Mouse (Mus musculus): ENCODE measurements around the gene Gm17535. TPM values are rescaled to one million over a fixed set of nuclear protein-coding genes. Genes with fewer than 3 reads are reported as not detected.
A peak's percentile ranks its signal among the peaks of the same experiment; 100 is the strongest.
"Not testable (repeated sequence)": the region's sequence is repeated elsewhere in the genome, so short reads cannot be mapped to it uniquely, and the experiment has no call there.

Gm17535 gene
- polyA plus RNA-seq, 2 experiments, result not detected

GRCm38 (mm10) chr9:3007272-3007671 lies 27.1 kb upstream of the Gm17535 start:
- ATAC-seq (ENCODE audit: insufficient read depth), result 0 out of 2 replicates have a peak, but pooled peaks have one; percentile 32
- WGBS (ENCODE audit: insufficient replicate concordance), result 63% methylated on average over 7 of the region's 9 CpGs
- not testable (repeated sequence) for H3K36me3 ChIP-seq (replicated peaks; ENCODE audit: control insufficient read depth, insufficient read depth, low read depth); H3K9ac ChIP-seq (replicated peaks); H3K4me2 ChIP-seq (ENCODE audit: low read depth); H3K9me3 ChIP-seq (ENCODE audit: control insufficient read depth, low read length); H3K4me1 ChIP-seq (replicated peaks; ENCODE audit: control insufficient read depth in 2 of 2, insufficient read depth in 2 of 2, low read length in 1 of 2); H3K27me3 ChIP-seq (ENCODE audit: control insufficient read depth, insufficient read depth, low read length); H3K4me3 ChIP-seq (ENCODE audit: insufficient read depth in 1 of 2, low read depth in 2 of 2, low read length in 2 of 2); H3K27ac ChIP-seq
- DNase-seq (ENCODE audit: low read depth in 3 of 3, low spot score in 3 of 3), result peak in 2 of 3 experiments; percentile 17 to 28

GRCm38 (mm10) chr9:3009331-3009730 lies 25.1 kb upstream of the Gm17535 start:
- not testable (repeated sequence) for H3K27me3 ChIP-seq (ENCODE audit: control insufficient read depth, insufficient read depth, low read length); DNase-seq (ENCODE audit: low read depth in 3 of 3, low spot score in 3 of 3); H3K9me3 ChIP-seq (ENCODE audit: control insufficient read depth, low read length); H3K36me3 ChIP-seq (replicated peaks; ENCODE audit: control insufficient read depth, insufficient read depth, low read depth); H3K4me1 ChIP-seq (replicated peaks; ENCODE audit: control insufficient read depth in 2 of 2, insufficient read depth in 2 of 2, low read length in 1 of 2); H3K4me3 ChIP-seq (ENCODE audit: insufficient read depth in 1 of 2, low read depth in 2 of 2, low read length in 2 of 2); H3K9ac ChIP-seq (replicated peaks); H3K4me2 ChIP-seq (ENCODE audit: low read depth); ATAC-seq (ENCODE audit: insufficient read depth); H3K27ac ChIP-seq
- WGBS (ENCODE audit: insufficient replicate concordance), result no CpG with 5 or more reads among the region's 5 CpGs

DNA sequence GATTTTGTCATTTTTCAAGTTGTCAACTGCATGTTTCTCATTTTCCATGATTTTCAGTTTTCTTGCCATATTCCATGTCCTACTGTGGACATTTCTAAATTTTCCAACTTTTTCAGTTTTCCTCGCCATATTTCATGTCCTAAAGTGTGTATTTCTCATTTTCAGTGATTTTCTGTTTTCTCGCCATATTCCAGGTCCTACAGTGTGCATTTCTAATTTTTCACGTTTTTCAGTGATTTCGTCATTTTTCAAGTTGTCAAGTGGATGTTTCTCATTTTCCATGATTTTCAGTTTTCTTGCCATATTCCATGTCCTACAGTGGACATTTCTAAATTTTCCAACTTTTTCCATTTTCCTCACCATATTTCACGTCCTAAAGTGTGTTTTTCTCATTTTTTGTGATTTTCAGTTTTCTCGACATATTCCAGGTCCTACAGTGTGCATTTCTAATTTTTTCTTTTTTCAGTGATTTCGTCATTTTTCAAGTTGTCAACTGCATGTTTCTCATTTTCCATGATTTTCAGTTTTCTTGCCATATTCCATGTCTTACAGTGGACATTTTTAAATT lies 22.3 kb upstream of the Gm17535 start:
- H3K4me3 ChIP-seq (ENCODE audit: insufficient read depth in 1 of 2, low read depth in 2 of 2, low read length in 2 of 2); H3K9ac ChIP-seq (replicated peaks); H3K4me1 ChIP-seq (replicated peaks; ENCODE audit: control insufficient read depth in 2 of 2, insufficient read depth in 2 of 2, low read length in 1 of 2); DNase-seq (ENCODE audit: low read depth in 3 of 3, low spot score in 3 of 3); H3K9me3 ChIP-seq (ENCODE audit: control insufficient read depth, low read length); H3K27ac ChIP-seq; H3K36me3 ChIP-seq (replicated peaks; ENCODE audit: control insufficient read depth, insufficient read depth, low read depth); ATAC-seq (ENCODE audit: insufficient read depth); H3K27me3 ChIP-seq (ENCODE audit: control insufficient read depth, insufficient read depth, low read length); H3K4me2 ChIP-seq (ENCODE audit: low read depth): not testable (repeated sequence)
- 65% methylated on average over 2 of the region's 7 CpGs for WGBS (ENCODE audit: insufficient replicate concordance)

DNA sequence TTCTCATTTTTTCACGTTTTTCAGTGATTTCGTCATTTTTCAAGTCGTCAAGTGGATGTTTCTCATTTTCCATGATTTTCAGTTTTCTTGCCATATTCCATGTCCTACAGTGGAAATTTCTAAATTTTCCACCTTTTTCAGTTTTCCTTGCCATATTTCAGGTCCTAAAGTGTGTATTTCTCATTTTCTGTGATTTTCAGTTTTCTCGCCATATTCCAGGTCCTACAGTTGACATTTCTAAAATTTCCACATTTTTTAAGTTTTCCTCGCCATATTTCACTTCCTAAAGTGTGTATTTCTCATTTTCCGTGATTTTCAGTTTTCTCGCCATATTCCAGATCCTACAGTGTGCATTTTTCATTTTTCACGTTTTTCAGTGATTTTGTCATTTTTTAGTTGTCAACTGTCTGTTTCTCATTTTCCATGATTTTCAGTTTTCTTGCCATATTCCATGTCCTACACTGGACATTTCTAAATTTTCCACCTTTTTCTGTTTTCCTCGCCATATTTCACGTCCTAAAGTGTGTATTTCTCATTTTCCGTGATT lies 21.6 kb upstream of the Gm17535 start, which contains the start of gene Gm10721:
Gene Gm10721, plus strand, starts transcription at position 408 of the 547 bp plus-strand sequence.
- not testable (repeated sequence) for H3K4me1 ChIP-seq (replicated peaks; ENCODE audit: control insufficient read depth in 2 of 2, insufficient read depth in 2 of 2, low read length in 1 of 2); H3K9me3 ChIP-seq (ENCODE audit: control insufficient read depth, low read length); H3K27ac ChIP-seq; H3K4me2 ChIP-seq (ENCODE audit: low read depth); H3K27me3 ChIP-seq (ENCODE audit: control insufficient read depth, insufficient read depth, low read length); H3K36me3 ChIP-seq (replicated peaks; ENCODE audit: control insufficient read depth, insufficient read depth, low read depth); DNase-seq (ENCODE audit: low read depth in 3 of 3, low spot score in 3 of 3); H3K4me3 ChIP-seq (ENCODE audit: insufficient read depth in 1 of 2, low read depth in 2 of 2, low read length in 2 of 2); H3K9ac ChIP-seq (replicated peaks)
- no CpG with 5 or more reads among the region's 11 CpGs for WGBS (ENCODE audit: insufficient replicate concordance)
- peak; percentile 39 for ATAC-seq (ENCODE audit: insufficient read depth)

DNA sequence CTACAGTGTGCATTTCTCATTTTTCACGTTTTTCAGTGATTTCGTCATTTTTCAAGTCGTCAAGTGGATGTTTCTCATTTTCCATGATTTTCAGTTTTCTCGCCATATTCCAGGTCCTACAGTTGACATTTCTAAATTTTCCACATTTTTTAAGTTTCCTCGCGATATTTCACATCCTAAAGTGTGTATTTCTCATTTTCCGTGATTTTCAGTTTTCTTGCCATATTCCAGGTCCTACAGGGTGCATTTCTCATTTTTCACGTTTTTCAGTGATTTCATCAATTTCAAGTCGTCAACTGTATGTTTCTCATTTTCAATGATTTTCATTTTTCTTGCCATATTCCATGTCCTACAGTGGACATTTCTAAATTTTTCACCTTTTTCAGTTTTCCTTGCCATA lies 19.0 kb upstream of the Gm17535 start, which contains the start of gene Gm10720:
Gene Gm10720, plus strand, starts transcription at position 301 of the 400 bp plus-strand sequence.
- not testable (repeated sequence) for H3K27ac ChIP-seq; H3K4me2 ChIP-seq (ENCODE audit: low read depth); DNase-seq (ENCODE audit: low read depth in 3 of 3, low spot score in 3 of 3); ATAC-seq (ENCODE audit: insufficient read depth); H3K27me3 ChIP-seq (ENCODE audit: control insufficient read depth, insufficient read depth, low read length); H3K9me3 ChIP-seq (ENCODE audit: control insufficient read depth, low read length); H3K36me3 ChIP-seq (replicated peaks; ENCODE audit: control insufficient read depth, insufficient read depth, low read depth); H3K4me3 ChIP-seq (ENCODE audit: insufficient read depth in 1 of 2, low read depth in 2 of 2, low read length in 2 of 2); H3K4me1 ChIP-seq (replicated peaks; ENCODE audit: control insufficient read depth in 2 of 2, insufficient read depth in 2 of 2, low read length in 1 of 2); H3K9ac ChIP-seq (replicated peaks)
- 38% methylated on average over 4 of the region's 9 CpGs for WGBS (ENCODE audit: insufficient replicate concordance)

DNA sequence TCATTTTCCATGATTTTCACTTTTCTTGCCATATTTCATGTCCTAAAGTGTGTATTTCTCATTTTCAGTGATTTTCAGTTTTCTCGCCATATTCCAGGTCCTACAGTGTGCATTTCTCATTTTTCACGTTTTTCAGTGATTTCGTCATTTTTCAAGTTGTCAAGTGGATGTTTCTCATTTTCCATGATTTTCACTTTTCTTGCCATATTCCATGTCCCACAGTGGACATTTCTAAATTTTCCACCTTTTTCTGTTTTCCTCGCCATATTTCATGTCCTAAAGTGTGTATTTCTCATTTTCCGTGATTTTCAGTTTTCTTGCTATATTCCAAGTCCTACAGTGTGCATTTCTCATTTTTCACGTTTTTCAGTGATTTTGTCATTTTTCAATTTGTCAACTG lies 18.5 kb upstream of the Gm17535 start:
- H3K9ac ChIP-seq (replicated peaks); H3K9me3 ChIP-seq (ENCODE audit: control insufficient read depth, low read length); DNase-seq (ENCODE audit: low read depth in 3 of 3, low spot score in 3 of 3); H3K27me3 ChIP-seq (ENCODE audit: control insufficient read depth, insufficient read depth, low read length); ATAC-seq (ENCODE audit: insufficient read depth); H3K4me3 ChIP-seq (ENCODE audit: insufficient read depth in 1 of 2, low read depth in 2 of 2, low read length in 2 of 2); H3K4me2 ChIP-seq (ENCODE audit: low read depth); H3K36me3 ChIP-seq (replicated peaks; ENCODE audit: control insufficient read depth, insufficient read depth, low read depth); H3K4me1 ChIP-seq (replicated peaks; ENCODE audit: control insufficient read depth in 2 of 2, insufficient read depth in 2 of 2, low read length in 1 of 2); H3K27ac ChIP-seq: not testable (repeated sequence)
- WGBS (ENCODE audit: insufficient replicate concordance), result 47% methylated on average over 4 of the region's 6 CpGs

GRCm38 (mm10) chr9:3017108-3017507 lies 17.3 kb upstream of the Gm17535 start, which contains the start of gene Gm10719:
Gm10719 (plus strand) TSS chr9:3017408.
- not testable (repeated sequence) for DNase-seq (ENCODE audit: low read depth in 3 of 3, low spot score in 3 of 3); H3K9ac ChIP-seq (replicated peaks); H3K4me2 ChIP-seq (ENCODE audit: low read depth); H3K36me3 ChIP-seq (replicated peaks; ENCODE audit: control insufficient read depth, insufficient read depth, low read depth); H3K4me3 ChIP-seq (ENCODE audit: insufficient read depth in 1 of 2, low read depth in 2 of 2, low read length in 2 of 2); H3K4me1 ChIP-seq (replicated peaks; ENCODE audit: control insufficient read depth in 2 of 2, insufficient read depth in 2 of 2, low read length in 1 of 2); H3K27me3 ChIP-seq (ENCODE audit: control insufficient read depth, insufficient read depth, low read length); H3K9me3 ChIP-seq (ENCODE audit: control insufficient read depth, low read length); H3K27ac ChIP-seq; ATAC-seq (ENCODE audit: insufficient read depth)
- WGBS (ENCODE audit: insufficient replicate concordance), result no CpG with 5 or more reads among the region's 9 CpGs

DNA sequence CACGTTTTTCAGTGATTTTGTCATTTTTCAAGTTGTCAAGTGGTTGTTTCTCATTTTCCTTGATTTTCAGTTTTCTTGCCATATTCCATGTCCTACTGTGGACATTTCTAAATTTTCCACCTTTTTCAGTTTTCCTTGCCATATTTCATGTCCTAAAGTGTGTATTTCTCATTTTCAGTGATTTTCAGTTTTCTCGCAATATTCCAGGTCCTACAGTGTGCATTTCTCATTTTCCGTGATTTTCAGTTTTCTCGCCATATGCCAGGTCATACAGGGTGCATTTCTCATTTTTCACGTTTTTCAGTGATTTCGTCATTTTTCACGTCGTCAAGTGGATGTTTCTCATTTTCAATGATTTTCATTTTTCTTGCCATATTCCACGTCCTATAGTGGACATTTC lies 15.5 kb upstream of the Gm17535 start:
- H3K36me3 ChIP-seq (replicated peaks; ENCODE audit: control insufficient read depth, insufficient read depth, low read depth); ATAC-seq (ENCODE audit: insufficient read depth); H3K4me3 ChIP-seq (ENCODE audit: insufficient read depth in 1 of 2, low read depth in 2 of 2, low read length in 2 of 2); H3K4me1 ChIP-seq (replicated peaks; ENCODE audit: control insufficient read depth in 2 of 2, insufficient read depth in 2 of 2, low read length in 1 of 2); H3K4me2 ChIP-seq (ENCODE audit: low read depth); H3K9ac ChIP-seq (replicated peaks); H3K27ac ChIP-seq; H3K27me3 ChIP-seq (ENCODE audit: control insufficient read depth, insufficient read depth, low read length); H3K9me3 ChIP-seq (ENCODE audit: control insufficient read depth, low read length); DNase-seq (ENCODE audit: low read depth in 3 of 3, low spot score in 3 of 3): not testable (repeated sequence)
- WGBS (ENCODE audit: insufficient replicate concordance), result 57% methylated on average over 9 of the region's 9 CpGs

All from liver, embryonic 14.5 days (tissue).